Mouse (Mus musculus) CH12.LX (cell line): ENCODE measurements around the gene Mta2. TPM values are rescaled to one million over a fixed set of nuclear protein-coding genes. Genes with fewer than 3 reads are reported as not detected.
A peak's percentile ranks its signal among the peaks of the same experiment; 100 is the strongest.
"Not testable (repeated sequence)": the region's sequence is repeated elsewhere in the genome, so short reads cannot be mapped to it uniquely, and the experiment has no call there.

Experiments
- DNase-seq: peaks from one replicate; pipeline ENCODE4 v3.0.0-alpha.2; 2013; ENCODE audit errors: extremely low read depth
- H3K27ac ChIP-seq: 2 replicates; pipeline ENCODE4 v1.5.1; 2012; ENCODE audit warnings: low read depth, mild to moderate bottlenecking, control low read depth, moderate library complexity; ENCODE audit not compliant: insufficient read depth
- H3K27me3 ChIP-seq: replicated peaks from 2 replicates; pipeline ENCODE3; 2012; ENCODE audit warnings: inconsistent platforms
- H3K36me3 ChIP-seq, 2 experiments: replicated peaks in 1 of 2; 2 replicates each; pipeline versions ENCODE3 to v1.6.1; 2012; ENCODE audit warnings: inconsistent platforms in 1 of 2, low read length in 1 of 2, mild to moderate bottlenecking in 1 of 2, mixed read lengths in 1 of 2, moderate library complexity in 1 of 2; ENCODE audit not compliant: control insufficient read depth in 1 of 2, insufficient read depth in 1 of 2
- H3K4me1 ChIP-seq, 2 experiments: 2 replicates each; pipeline ENCODE4 v1.6.1; 2012; ENCODE audit warnings: inconsistent platforms in 1 of 2, moderate library complexity in 1 of 2; ENCODE audit not compliant: insufficient read depth in 2 of 2, control insufficient read depth in 1 of 2
- H3K4me2 ChIP-seq: 2 replicates; pipeline ENCODE4 v1.6.1; 2012; ENCODE audit warnings: low read depth, mild to moderate bottlenecking, control low read depth; ENCODE audit not compliant: poor library complexity, insufficient read depth, severe bottlenecking
- H3K4me3 ChIP-seq, 3 experiments: fragments of 150-350 bp in 1 of 3; sonication (generic) in 1 of 3; replicated peaks in 1 of 3; 2 replicates each; pipeline versions ENCODE3 to v1.5.1; 2011 to 2012; ENCODE audit warnings: low read depth in 2 of 3, low read length in 2 of 3, mild to moderate bottlenecking in 2 of 3, moderate library complexity in 2 of 3, control low read depth in 1 of 3, improper control_type of control experiment in 1 of 3, inconsistent platforms in 1 of 3, mixed read lengths in 1 of 3; ENCODE audit not compliant: poor library complexity in 1 of 3
- H3K79me2 ChIP-seq: replicated peaks from 2 replicates; pipeline ENCODE4 v1.6.1; 2012; ENCODE audit warnings: mild to moderate bottlenecking, moderate library complexity; ENCODE audit not compliant: control insufficient read depth, poor library complexity, insufficient read depth, severe bottlenecking; ENCODE audit errors: extremely low read depth
- H3K9ac ChIP-seq: 2 replicates; pipeline ENCODE4 v1.6.1; 2012; ENCODE audit warnings: low read depth, mild to moderate bottlenecking, control low read depth, moderate library complexity; ENCODE audit not compliant: insufficient read depth
- H3K9me3 ChIP-seq: replicated peaks from 2 replicates; pipeline ENCODE3; 2012; ENCODE audit warnings: low read length, inconsistent platforms, mixed read lengths
- CTCF ChIP-seq, 2 experiments: IDR thresholded peaks in 1 of 2; conservative IDR thresholded peaks in 1 of 2; 2 replicates each; pipeline ENCODE4 v1.5.1; 2011 to 2012; ENCODE audit warnings: low read depth in 2 of 2, low read length in 2 of 2, improper control_type of control experiment in 1 of 2, inconsistent platforms in 1 of 2, mild to moderate bottlenecking in 1 of 2, moderate library complexity in 1 of 2
- ETS1 ChIP-seq: conservative IDR thresholded peaks from 2 replicates; pipeline ENCODE4 v1.6.1; 2012; ENCODE audit warnings: low read depth, mild to moderate bottlenecking, inconsistent platforms, low read length, improper control_type of control experiment, moderate library complexity
- GABPA ChIP-seq: IDR thresholded peaks from 2 replicates; pipeline ENCODE4 v1.6.1; 2012; ENCODE audit warnings: low read depth, low read length, improper control_type of control experiment, inconsistent platforms; ENCODE audit not compliant: insufficient replicate concordance
- HCFC1 ChIP-seq: IDR thresholded peaks from 2 replicates; pipeline ENCODE4 v1.6.1; 2012; ENCODE audit warnings: low read depth, mild to moderate bottlenecking, inconsistent platforms, low read length, improper control_type of control experiment
- JUN ChIP-seq: IDR thresholded peaks from 2 replicates; pipeline ENCODE4 v1.6.1; 2011; ENCODE audit warnings: low read depth, mild to moderate bottlenecking, low read length, improper control_type of control experiment, moderate library complexity; ENCODE audit not compliant: insufficient read depth
- PAX5 ChIP-seq: IDR thresholded peaks from 2 replicates; pipeline ENCODE4 v1.6.1; 2012; ENCODE audit warnings: low read length, inconsistent platforms, mixed read lengths
- SIN3A ChIP-seq: IDR thresholded peaks from 2 replicates; pipeline ENCODE4 v1.6.1; 2012; ENCODE audit warnings: low read length, improper control_type of control experiment, inconsistent platforms
- TBP ChIP-seq: conservative IDR thresholded peaks from 2 replicates; pipeline ENCODE4 v1.6.1; 2011; ENCODE audit warnings: low read depth, low read length, improper control_type of control experiment
- TCF12 ChIP-seq: IDR thresholded peaks from 2 replicates; pipeline ENCODE4 v1.6.1; 2014; ENCODE audit warnings: low read depth, mild to moderate bottlenecking, inconsistent platforms, low read length, improper control_type of control experiment
- ZC3H11A ChIP-seq: IDR thresholded peaks from 2 replicates; pipeline ENCODE4 v1.6.1; 2012; ENCODE audit warnings: low read depth, mild to moderate bottlenecking, inconsistent platforms, low read length, improper control_type of control experiment
- dilution Hi-C: fragments of 300-500 bp; cut with MboI; formaldehyde crosslinking; loops from 2 replicates; pipeline ENCODE4 v1.14.3; 2020; ENCODE audit warnings: low sequenced_read_pairs; ENCODE audit not compliant: extremely low pct_unique_long_range_greater_than_20kb, extremely low pct_ligation_motif_present
- in situ Hi-C: fragments of 300-500 bp; cut with MboI; formaldehyde crosslinking; loops from 3 replicates; pipeline ENCODE4 v1.14.3; 2019; ENCODE audit warnings: low sequenced_read_pairs, low pct_ligation_motif_present, low pct_unique_long_range_greater_than_20kb, mixed read lengths
- polyA plus RNA-seq: library from polyadenylated mRNA; unstranded; fragments of >175 nt; gene quantifications from 2 replicates; pipeline ENCODE4 v1.2.1, GENCODE M21; 2012; ENCODE audit warnings: low read depth; ENCODE audit not compliant: insufficient read length
- total RNA-seq, 2 experiments: library from RNA; depleted of rRNA; stranded (reverse); fragments of 300-350 nt in 1 of 2; fragments of >200 nt in 1 of 2; gene quantifications; 2 replicates each; pipeline ENCODE4 v1.2.3; 2012 to 2014

The Mta2 gene
- total and polyA plus RNA-seq, 3 experiments, result 115 to 162 (median 131) TPM

GRCm38 (mm10) chr19:8892829-8893766 lies 48.6 kb upstream of the Mta2 start, which contains the start of gene Ints5 (continued):
- TF ChIP-seq TCF12, result peak; percentile 97
- TF ChIP-seq, all 38 proteins: peak for 23

- dilution Hi-C loops (no loop called here), in situ Hi-C loops (loop anchor here (5.0 kb wide), 1 partner anchor 42 kb away; no protein-coding TSS in a partner anchor)
- no peaks in the 10 kb centered on the region for H3K9me3 ChIP-seq
- H3K36me3 ChIP-seq, result peaks cover 29 to 34% of the 10 kb centered on the region in 2 experiments
- H3K4me3 ChIP-seq, result no peak overlapping the region
- H3K27ac ChIP-seq, result no peak overlapping the region
- DNase-seq, result no peak
- peak overlapping the region; percentile 90; the same call in 1 of the 2 replicates for H3K4me2 ChIP-seq
- H3K9ac ChIP-seq, result no peak overlapping the region
- TF ChIP-seq HCFC1 (no peak), ETS1 (no peak), GABPA (no peak), CTCF (conservative IDR thresholded peaks at IDR 0.05 in 1 of 2, IDR thresholded peaks at IDR 0.05 in 1 of 2; ENCODE audit: low read depth in 2 of 2, low read length in 2 of 2) (no peak), PAX5 (no peak), ZC3H11A (no peak), TBP (no peak), JUN (no peak)
- H3K79me2 ChIP-seq, result peaks cover 60% of the 10 kb centered on the region
- no peaks in the 10 kb centered on the region for H3K27me3 ChIP-seq
- H3K4me1 ChIP-seq, result peaks cover 20 to 62% of the 10 kb centered on the region in 2 experiments
These were observed 46.2 kb upstream of the Mta2 start for GRCm38 (mm10) chr19:8895397-8895960.

GRCm38 (mm10) chr19:8896231-8896630 lies 45.4 kb upstream of the Mta2 start:
- DNase-seq, H3K9me3 ChIP-seq, dilution Hi-C loops, H3K27me3 ChIP-seq: not testable (repeated sequence)
- peak overlapping the region; percentile 90; the same call in 1 of the 2 replicates for H3K4me2 ChIP-seq
- H3K27ac ChIP-seq, result peak overlapping the region; percentile 90; the same call in 1 of the 2 replicates
- TF ChIP-seq SIN3A, result 0 out of 2 replicates have a peak, but pooled peaks have one; percentile 33
- peaks cover 62% of the 10 kb centered on the region for H3K79me2 ChIP-seq
- H3K36me3 ChIP-seq, result peaks cover 23 to 34% of the 10 kb centered on the region in 2 experiments
- H3K4me3 ChIP-seq, result peak overlapping the region in 1 of 3 experiments; percentile 55
- in situ Hi-C loops, result loop anchor here (5.0 kb wide), 1 partner anchor 41 kb away; no protein-coding TSS in a partner anchor
- H3K9ac ChIP-seq, result peak overlapping the region; percentile 71; the same call in 1 of the 2 replicates
- peaks cover 23 to 64% of the 10 kb centered on the region in 2 experiments for H3K4me1 ChIP-seq
